Mouse (Mus musculus) C2C12 (cell line): ENCODE measurements around the gene Traf3ip1.

Source experiments
- CEBPB ChIP-seq: IDR thresholded peaks from one replicate; pipeline ENCODE4 v1.6.1; 2011; ENCODE audit warnings: low read depth, mild to moderate bottlenecking, control low read depth, moderate library complexity
- CTCF ChIP-seq: IDR thresholded peaks from one replicate; pipeline ENCODE4 v1.5.1; 2011; ENCODE audit not compliant: control insufficient read depth, insufficient read depth, insufficient read length
- MAX ChIP-seq: IDR thresholded peaks from one replicate; pipeline ENCODE4 v1.6.1; 2011; ENCODE audit warnings: mild to moderate bottlenecking, control low read depth
- MYOD1 ChIP-seq: IDR thresholded peaks from one replicate; pipeline ENCODE4 v1.6.1; 2011; ENCODE audit warnings: low read depth; ENCODE audit not compliant: control insufficient read depth, insufficient read length
- USF1 ChIP-seq: IDR thresholded peaks from one replicate; pipeline ENCODE4 v1.6.1; 2011; ENCODE audit warnings: low read depth, mild to moderate bottlenecking, control low read depth, moderate library complexity

GRCm38 (mm10) chr1:91533483-91533882 is 39.0 kb downstream of the Traf3ip1 start:
- no peak for TF ChIP-seq CTCF
- TF ChIP-seq MAX, result no peak
- TF ChIP-seq USF1, result no peak
- TF ChIP-seq MYOD1, result no peak
- no peak for TF ChIP-seq CEBPB
